Mouse (Mus musculus) fibroblast of lung, adult 2 months (primary cell): ENCODE results near the gene Ndrg3.

ENCODE experiments used
- DNase-seq: peaks from one replicate; pipeline ENCODE4 v3.0.0-alpha.2; 2011; ENCODE audit warnings: low read depth

The Ndrg3 gene

DNA sequence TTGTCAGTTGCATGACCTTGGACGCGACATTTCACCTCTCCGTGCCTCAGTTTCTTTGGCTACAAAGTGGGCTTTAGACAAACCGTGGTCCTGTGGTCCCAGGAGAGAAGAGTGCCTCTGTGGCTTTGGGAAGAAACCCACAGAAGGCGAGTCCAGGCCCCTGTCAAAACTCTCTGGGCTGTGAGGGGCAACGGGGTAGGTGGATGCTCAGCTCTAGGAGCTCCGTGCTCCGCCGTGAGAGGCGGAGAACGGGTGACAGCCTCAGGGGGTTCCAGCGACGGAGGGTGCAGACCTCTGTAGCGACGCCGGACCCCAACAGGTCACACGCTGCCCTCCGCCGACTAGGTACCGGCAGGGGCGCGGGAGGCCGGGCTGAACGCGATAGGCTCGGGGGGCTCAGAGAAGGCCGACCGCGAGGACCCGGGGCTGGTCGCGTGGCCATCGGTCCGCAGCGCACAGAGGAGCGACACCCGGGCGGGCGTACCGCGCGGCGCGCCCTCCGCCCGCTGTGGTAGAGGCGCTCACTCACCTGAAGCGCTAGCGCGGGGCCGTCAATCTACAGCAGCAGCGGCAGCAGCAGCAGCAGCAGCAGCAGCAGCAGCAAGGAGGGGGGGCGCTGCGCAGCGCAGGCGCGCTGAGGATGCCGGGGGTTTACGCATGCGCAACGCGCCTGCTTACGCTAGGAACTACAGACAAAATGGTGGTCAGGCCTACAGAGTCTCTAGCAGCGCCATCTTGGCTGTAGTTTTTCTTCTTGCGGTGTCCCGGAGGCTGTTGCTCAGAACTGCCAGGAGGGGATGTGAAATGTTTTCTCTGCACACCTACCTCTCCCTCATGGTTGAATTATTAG, at the start of gene Ndrg3:
Gene Ndrg3, minus strand, starts transcription at position 587 of the 850 bp plus-strand sequence.
- peak; percentile 97 for DNase-seq

DNA sequence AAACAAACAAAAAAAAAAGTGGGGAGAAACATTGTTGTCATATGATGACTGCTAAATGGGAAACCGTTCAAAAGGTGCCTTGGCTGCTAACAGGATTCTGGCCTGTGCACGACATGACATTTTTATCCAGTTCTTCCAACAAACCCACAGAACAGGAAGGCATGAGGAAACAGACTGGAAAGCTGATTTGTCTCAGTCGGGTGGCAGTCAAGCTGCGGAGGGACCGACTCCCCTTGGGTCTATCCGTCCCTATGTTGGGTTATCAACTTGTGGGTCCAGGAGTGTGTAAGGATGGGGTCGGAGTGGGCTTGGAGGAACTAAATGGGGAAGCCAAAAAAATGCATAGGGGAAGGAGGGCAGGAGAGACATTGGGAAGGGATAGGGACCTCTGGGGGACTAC, 49.6 kb upstream of the Ndrg3 start:
- no peak for DNase-seq

DNA sequence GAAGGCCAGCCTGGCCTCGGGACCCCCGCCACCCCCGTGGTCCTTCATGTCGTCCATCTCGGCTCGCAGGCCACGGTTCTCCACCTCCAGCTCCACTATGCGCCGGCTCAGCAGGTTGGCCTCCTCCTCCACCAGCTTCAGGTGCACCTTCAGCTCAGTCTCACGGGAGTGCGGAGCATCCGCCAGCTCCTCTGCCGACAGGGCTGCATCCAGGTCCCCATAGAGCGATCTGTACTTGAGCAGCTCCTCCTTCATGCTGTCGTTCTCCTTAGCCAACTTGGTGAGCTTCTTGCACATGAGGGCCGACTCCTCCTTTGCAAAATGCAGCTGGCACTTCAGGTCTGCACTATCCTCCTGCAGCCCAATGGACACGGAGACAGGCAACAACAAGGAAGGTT, 48.8 kb upstream of the Ndrg3 start:
- no peak for DNase-seq

DNA sequence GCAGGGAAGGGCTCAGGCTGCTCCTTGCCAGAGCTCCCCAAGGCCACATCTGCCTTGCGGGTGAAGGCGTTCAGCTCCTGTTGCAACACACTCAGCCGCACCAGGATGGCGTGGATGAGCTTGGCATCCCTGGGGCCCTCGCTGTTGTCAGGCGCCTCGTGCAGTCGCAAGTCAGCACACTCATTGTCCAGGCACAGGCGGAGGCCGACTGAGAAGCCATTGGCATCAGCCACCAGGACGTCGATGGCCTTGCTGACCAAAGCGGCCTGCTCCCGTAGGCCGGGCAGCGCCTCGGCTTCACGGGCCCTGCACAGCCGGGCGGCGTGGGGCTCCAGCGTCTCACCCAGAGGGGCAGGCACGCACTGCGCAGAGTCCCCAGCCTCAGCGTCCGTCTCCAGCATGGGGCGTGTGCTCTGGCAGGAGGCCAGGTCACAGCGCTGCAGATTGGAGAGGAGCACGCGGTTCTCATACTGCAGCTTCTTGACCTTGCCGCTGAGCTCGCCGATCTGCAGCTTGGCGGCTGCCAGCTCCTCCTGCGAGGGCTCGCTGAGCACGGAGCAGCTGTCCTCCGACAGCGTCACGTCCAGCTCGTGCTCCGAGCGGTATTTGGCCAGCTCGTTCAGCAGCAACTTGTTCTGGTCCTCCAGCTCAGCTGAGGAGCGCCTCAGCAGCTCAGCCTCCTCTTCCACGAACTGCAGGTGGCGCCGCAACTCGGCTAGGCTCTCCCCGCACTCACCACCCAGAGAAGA, 48.2 kb upstream of the Ndrg3 start:
- DNase-seq: no peak

DNA sequence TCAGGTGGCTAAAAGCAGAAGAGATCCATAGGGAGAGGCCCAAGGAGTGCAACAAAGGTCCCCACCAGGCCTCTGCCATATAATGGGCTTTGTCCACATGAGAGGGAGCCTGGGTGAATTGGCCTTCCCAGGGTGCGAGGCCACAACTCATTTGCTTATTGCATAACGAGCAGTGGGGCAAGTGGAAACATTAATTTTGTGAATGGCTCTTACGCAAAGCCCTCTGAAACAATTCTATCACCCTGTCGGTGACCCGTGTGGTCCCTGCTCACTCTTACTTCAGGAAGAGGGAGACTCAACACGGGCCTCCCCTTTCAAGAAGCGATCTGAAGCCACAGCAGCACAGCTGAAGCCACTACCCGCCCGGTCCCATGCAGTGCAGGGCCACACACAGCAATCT, 45.4 kb upstream of the Ndrg3 start:
- DNase-seq: no peak

DNA sequence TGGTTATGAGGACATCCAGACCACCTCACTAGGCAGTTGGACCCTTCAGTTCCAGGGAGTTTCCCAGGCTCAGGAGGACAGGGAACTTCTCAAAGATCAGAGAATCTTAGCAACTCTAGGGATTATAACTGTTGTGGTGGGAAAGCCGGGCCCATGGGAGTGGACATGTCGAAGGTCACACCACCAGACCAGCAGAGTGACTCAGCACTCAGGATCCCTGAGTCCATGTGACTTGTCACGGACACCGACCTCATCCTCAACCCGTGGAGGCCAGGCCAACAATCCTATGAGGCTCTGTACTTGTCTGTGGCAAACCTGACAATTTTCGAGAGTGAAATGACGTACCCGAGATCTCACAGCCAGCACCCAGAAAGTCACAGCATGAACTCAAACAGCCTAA, 44.5 kb upstream of the Ndrg3 start:
- no peak for DNase-seq

DNA sequence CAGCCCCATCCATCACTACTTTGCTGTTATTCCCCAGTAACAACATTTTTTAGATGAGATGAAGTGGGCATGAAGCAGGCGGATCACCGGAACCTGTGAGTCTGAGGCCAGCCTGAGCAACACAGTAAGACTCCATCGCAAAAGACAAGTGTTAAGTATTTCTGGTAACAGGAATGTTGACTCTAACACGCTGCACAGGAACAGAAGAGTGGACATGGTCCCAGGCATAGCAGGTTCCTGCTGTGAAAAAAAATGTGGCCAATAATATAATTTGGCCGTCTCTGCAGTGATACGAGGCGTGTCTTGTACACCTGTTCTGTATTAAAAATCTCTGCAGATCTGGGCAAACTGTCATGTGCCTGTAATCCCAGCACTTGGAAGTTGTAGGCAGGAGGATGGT, 43.5 kb upstream of the Ndrg3 start:
- DNase-seq: no peak

DNA sequence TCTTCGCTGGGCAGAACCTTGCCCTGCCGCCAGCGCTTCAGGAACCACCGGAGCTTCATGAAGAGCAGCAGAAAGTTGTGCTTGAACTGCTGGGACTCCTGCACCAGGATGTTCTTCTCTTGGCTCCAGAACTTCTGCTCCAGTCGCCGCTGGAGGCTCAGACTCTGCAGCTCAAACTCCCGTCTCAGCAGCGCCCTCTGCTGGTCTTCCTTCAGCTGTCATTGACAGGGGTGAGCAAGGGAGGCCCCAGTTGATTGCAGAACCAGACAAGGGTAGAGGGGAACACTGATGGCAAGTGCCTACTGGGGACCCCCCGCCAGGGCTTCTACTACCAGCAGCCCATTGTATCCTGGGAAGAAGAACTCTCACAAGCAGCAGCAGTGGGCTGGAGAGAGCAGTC, 38.9 kb upstream of the Ndrg3 start:
- DNase-seq: peak; percentile 26

DNA sequence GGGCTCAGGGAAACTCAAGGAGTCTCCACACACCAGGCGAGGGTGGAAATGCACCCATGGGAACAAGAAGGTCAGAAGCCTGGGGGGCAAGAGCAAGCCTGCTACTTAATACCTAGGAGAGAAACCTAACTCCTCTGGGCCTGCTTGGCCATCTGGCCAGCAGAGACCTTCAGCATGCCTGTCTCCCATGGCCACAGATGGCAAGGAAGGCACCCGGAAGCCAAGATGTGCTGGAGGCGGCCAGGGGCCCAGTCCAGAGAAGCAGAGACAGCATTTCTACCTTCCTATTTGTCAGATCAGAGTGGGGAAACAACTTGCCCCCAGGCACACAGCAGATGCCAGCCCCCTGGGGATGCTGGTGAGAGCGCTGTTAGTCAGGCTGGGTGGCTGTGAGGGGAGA, 36.4 kb upstream of the Ndrg3 start:
- DNase-seq: no peak

DNA sequence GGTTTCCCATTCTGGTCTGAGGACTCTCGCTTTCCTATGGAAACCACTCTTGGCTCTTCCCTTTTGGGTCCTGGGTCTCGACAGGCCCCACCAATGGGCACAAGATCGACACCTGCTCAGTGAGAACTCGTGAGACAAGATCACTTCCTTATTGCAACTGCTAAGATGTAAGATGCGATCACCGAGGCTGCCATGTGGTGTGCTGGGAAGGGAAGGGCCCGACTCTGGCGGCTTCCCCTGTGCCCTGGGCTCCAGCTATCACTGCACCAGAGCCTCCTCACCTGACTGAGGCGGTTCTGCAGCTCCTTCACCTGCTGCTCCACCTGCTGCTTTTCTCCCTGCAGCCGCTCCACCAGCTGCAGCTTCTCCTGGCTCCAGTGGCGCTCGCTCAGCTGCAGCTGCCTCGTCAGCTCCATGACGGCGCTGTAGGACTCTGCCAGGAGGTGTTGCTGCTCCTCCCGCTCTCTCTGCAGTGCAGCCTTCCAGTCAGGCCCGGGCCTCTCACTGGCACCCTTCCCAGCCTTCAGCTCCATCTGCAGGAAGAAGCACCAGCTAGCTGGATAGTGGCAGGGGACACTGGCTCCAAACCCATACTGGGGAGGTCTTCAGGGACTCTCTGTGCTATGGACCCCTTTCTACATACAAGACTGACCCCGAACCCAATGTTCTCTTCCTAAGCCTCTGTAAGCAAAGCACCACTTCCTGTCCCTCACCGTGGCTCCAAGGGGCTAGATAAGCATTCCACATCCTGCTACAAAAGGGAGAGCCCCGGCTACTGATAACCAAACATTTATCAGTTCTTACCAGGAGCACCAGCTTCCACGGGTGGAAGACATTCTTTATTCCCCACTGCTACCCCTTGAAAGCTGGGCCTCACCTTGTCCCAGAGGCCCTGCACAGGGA, 35.5 kb upstream of the Ndrg3 start:
- no peak for DNase-seq

DNA sequence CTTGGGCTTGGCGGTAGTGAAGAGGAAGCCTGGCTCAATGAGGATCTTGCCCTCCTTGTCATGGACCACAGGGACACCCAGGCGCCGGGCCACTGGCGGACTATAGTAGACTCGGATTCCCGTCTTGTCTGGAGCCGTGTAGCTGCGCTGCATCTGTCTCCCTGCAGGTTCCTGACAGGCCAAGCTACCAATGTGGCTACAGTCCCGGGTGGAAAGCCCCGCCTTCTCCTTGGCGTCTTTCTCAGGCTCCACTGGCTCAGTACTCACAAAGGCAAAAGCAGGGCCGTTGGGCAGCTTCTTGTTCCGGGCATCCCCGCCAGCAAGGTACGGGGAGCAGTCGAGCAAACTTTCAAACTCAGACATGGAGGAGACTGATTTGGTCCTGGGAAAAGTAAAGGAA, 29.3 kb upstream of the Ndrg3 start:
- no peak for DNase-seq

DNA sequence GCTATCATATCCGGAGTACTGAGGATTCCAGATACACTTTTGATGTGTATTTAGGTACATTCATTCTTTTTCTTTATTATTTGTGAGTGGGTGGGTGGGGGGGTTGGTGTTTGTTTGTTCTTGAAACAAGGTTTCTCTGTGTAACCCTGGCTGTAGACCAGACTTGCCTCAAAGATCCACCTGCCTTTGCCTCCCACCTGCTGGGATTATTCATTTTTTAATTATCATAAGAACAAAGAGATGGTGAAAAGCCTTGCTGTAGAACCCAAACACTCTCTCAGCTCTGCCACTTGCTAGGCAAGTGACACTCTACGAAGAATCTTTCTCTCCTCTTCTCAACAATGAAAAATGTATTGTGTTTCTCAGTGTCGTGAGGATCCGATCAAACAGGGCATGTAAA, 27.4 kb upstream of the Ndrg3 start:
- no peak for DNase-seq

DNA sequence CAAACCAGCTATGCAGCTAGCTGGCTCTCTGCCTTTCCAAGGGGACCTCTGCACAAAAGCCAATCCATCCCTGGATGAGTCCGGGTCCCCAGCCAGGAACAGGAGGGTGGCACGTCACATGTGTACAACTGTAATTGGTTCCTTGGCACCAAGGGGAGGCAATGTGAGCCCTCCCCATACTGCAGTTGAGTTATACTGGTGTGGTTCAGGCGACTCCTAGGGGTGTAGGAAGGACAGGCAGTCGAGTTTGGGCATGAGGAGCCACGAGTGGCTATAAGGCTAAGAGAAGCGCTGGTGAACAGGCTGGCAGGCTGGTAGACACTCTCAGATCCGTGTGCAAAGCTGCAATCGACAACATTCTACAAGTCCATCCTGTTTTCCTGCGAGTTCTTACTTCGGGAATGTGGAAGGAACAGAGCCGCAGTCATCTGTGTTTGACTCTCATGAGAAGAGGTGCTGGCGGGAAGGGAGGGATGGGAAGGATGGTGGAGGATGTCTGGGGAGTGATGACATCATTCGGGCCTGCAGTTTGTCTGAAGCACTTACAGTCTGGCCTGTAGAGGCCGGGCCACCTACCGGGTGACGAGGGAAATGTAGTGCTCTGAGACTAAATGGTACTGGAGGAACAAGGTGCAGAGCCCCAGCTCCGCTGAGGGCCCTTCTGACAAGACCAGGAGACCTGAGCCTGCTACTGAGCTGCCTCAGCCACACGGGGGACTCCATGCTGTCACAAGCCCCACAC, 24.8 kb upstream of the Ndrg3 start:
- DNase-seq: no peak

DNA sequence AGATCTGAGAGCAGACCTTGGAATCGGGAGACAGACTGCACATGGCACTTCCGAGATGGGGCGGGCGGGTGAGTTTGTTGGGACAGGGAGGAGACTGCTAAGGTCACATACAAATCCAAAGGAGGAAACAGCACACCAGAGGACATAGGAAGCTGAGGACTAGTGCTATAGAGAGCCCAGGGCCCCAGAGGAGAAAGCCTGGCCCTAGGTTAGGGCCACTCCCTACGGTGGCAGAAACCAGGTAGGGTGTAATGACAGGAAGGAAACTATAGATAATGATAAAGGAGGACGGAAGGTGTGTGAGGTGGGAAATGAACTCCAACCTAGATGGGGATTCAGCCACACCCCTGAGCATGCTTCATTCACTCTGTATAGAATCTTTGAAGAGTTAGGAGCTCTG, 20.5 kb upstream of the Ndrg3 start:
- no peak for DNase-seq

DNA sequence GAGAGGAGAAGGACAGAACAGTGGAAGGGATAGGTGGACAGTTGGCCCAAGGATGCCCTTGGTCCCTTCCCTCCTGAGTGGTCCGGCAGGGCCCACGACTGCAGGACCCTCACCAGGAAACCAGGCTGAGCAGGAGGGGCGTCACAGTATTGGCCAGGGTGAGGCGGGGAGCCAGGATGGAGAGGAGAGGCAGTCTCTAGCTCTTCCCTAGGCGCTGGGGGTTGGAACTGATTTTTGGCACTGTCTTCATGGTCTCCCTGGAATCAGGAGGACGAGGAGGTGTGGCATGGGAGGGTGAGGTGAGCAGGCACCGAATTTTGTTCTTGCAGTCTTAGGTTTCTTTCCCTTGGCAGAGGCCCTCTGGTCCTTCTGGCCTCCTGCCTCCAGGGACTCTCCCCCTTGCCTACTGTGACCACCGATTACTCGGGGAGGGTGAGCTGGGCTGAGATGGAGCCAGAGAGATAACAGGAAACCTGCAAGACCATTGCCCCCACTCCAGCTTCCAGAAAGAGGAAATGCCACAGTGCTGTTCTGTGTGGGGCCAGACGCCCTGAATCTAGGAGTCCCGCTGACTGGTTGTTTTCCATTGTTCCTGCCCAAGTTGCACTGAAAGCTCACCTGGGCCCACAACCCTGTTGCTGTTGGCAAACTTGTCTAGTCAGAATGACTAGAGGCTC, 18.9 kb upstream of the Ndrg3 start:
- peak; percentile 15 for DNase-seq

DNA sequence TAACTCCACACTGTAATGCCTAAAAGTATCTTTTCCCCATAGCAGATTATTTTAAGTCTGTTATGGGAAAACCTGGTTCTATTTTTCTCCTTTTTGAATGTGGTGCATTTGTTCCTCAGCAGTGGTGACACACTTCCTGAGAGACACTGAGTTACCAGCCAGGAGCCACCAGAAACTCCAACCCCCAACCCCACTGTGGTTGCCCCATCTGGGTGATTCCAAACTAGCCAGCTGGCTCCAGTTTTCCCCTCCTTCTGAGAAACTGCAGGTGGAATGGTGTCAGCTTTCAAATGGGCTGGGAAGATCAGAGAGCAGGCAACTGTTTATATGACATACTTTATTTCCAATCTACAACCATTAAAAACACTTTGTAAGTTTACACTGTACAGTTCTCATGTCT, 18.3 kb upstream of the Ndrg3 start:
- peak; percentile 25 for DNase-seq

DNA sequence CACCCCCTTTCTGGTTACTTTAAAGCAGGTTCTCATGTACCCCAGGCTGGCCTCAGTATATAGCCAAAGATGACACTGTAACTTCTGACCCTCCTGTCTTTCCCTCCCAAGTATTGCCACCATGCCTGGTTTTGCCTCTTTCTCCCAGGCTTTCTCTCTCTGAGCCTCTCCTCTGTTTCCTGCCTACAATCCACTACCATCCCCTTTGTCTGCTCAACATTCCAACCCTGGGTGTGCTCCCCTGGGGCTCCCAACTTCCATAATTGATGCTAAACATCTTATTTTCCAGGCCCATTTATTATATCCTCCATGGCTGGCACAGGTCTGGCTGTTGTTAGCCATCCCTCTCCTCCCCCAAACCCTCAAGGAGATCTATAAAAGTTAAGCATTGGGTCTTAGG, 16.7 kb upstream of the Ndrg3 start:
- no peak for DNase-seq

DNA sequence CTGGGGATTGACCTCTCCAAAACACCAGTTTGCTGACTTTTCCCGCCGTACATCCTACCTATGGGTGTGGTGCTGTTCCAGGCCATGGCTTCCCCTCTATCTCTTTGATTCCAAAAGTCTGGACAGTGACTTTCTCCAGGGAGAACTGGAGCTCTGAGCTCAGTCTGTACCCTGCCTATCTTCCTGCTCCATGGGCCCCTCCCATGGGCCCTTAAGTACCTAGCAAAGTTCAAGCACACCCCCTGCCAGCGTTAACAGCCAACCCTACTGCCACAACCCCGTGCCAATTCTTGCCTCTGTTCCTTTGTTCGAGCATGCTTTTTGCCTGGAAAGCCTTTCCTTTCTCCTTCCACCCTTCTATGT, 15.4 kb upstream of the Ndrg3 start:
- no peak for DNase-seq

DNA sequence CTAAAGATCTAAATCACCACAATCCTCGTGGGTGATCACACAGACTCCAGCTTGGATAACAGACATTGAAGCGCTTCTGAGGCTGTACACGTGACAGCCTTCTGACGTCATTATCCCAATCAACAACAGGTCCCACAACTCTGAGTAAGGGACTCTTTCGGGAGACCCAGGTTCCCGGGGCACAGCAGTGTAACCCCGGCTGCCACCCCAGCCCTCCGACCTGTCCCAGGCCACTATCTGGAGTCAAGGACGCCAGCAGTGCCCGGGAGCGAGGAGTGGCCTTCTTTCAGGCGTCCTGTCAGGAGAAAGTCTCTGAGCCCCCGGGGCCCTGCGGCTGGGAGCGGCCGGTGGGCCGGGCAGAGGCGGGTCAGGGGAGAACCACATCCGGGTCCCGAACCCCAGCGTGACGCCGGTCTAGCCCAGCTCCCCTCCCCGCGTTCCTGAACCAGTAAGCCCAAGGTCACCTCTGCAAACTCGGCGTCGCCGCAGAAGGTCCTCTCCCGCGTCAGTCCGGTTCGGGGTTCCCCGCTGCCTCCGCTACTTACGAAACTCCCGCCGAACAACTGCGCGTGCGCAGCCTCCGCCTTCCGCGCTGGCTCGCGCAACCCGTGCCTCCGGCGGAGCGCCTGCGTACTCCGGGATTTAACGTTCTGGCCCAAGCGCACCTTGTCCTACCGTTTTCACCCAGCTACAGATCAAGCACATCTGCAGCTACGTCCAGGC, 14.8 kb upstream of the Ndrg3 start, which contains the start of gene Dsn1:
Gene Dsn1, minus strand, starts transcription at position 644 of the 723 bp plus-strand sequence.
- peak; percentile 68 for DNase-seq

DNA sequence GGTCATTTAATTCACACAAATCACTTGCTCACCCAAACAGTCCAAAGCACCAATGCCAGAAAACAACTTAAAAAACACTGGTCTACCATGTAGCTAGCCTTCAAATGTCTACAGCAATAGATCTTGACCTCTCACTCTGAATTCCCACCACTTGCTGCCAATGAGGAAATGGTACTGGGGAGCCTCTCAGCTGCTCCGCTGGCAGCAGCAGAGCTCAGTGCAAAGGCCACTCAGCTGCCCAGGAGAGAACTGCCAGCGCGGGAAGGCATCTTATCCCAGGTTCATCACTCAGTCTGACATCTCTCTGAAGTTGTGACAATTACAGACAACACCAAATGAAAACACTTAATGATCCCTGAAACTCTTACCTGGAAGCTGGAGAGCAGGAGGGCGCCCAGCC, 10.5 kb upstream of the Ndrg3 start:
- DNase-seq: no peak

DNA sequence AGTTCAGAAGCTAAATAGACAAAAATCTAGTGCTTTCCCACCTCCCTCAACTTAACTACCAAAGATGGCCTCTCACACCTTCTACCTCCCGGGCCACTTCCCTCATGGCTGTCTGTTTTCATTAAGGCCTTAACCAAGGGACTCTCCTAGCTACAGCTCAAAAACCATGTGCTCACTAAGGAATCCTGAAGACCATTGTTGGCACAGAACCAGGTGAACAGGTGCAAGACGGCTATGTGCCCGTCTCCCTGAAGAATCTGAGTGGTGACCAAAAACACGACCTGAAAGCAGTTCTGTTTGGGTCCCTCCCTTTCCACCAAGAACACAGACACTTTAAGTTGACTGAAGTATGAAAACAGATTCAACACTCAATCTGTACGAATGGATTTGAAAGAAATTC, 6.4 kb upstream of the Ndrg3 start:
- no peak for DNase-seq
